Comparison of ENCODE assay signal across 8 mouse cellular contexts in genomic region chr9:67759163-67759955, GRCm38 (mm10). TPM values are rescaled to one million over a fixed set of nuclear protein-coding genes. Genes with fewer than 3 reads are reported as not detected.
A peak's percentile ranks its signal among the peaks of the same experiment; 100 is the strongest.
DNase-seq lines count a peak whose midpoint lies in the region; ATAC-seq lines count a peak whose summit lies in the region.

C2cd4b (plus strand) TSS chr9:67759437.

- DNase-seq in gastrocnemius, adult 18-20 months (ENCODE audit: low spot score) = peak; percentile 30
- DNase-seq in gastrocnemius, postnatal 36 days = no peak
- peak; percentile 33 to 36 for DNase-seq in cerebellum, postnatal 25 days
- DNase-seq in gastrocnemius, postnatal 14 days = peak; percentile 14
- DNase-seq in left cerebral cortex, postnatal 36 days (ENCODE audit: low spot score in 2 of 2) = peak; percentile 58 to 60
- peak; percentile 13 for DNase-seq in yolk sac, embryonic 10.5 days (ENCODE audit: low spot score)

- no peak within 1 kb of the TSS for H3K27ac ChIP-seq in intestine, embryonic 15.5 days
- H3K27ac ChIP-seq in midbrain, embryonic 12.5 days (replicated peaks) = peak within 1 kb of the TSS; percentile 78

- no peaks in the 10 kb centered on the region for H3K36me3 ChIP-seq in intestine, embryonic 15.5 days
- no peaks in the 10 kb centered on the region for H3K36me3 ChIP-seq in midbrain, embryonic 12.5 days

- H3K4me1 ChIP-seq in intestine, embryonic 15.5 days (replicated peaks) = 0 out of 2 replicates have a peak, but pooled peaks cover 7% of the 10 kb centered on the region
- H3K4me1 ChIP-seq in midbrain, embryonic 12.5 days = peaks cover 6% of the 10 kb centered on the region

- peaks cover 19% of the 10 kb centered on the region for H3K27me3 ChIP-seq in intestine, embryonic 15.5 days (replicated peaks)
- peaks cover 41% of the 10 kb centered on the region for H3K27me3 ChIP-seq in midbrain, embryonic 12.5 days

- H3K9me3 ChIP-seq in intestine, embryonic 15.5 days = no peaks in the 10 kb centered on the region
- H3K9me3 ChIP-seq in midbrain, embryonic 12.5 days = 0 out of 2 replicates have a peak, but pooled peaks cover 6% of the 10 kb centered on the region

- peak within 1 kb of the TSS; percentile 68 for H3K4me3 ChIP-seq in intestine, embryonic 15.5 days (replicated peaks)
- peak within 1 kb of the TSS; percentile 66 for H3K4me3 ChIP-seq in midbrain, embryonic 12.5 days

- ATAC-seq in intestine, embryonic 15.5 days = peak; percentile 81
- peak; percentile 8; the same call in 1 of the 2 replicates for ATAC-seq in midbrain, embryonic 12.5 days (ENCODE audit: low FRiP score, low read depth)

- H3K4me2 ChIP-seq in intestine, embryonic 15.5 days (replicated peaks) = peak within 1 kb of the TSS; percentile 94
- peak within 1 kb of the TSS; percentile 88 for H3K4me2 ChIP-seq in midbrain, embryonic 12.5 days (replicated peaks)

- H3K9ac ChIP-seq in intestine, embryonic 15.5 days = peak within 1 kb of the TSS; percentile 50; the same call in 1 of the 2 replicates
- peak within 1 kb of the TSS; percentile 67 for H3K9ac ChIP-seq in midbrain, embryonic 12.5 days (replicated peaks)

- intact Hi-C loops in gastrocnemius, postnatal 36 days (cut with DNase I) = loop anchor here (2.0 kb wide), 3 partner anchors 43 to 213 kb away; no protein-coding TSS in a partner anchor
- intact Hi-C loops in gastrocnemius, postnatal 14 days (cut with DNase I; ENCODE audit: low total_unique reads) = loop anchor here (5.0 kb wide), 2 partner anchors 43 to 213 kb away; no protein-coding TSS in a partner anchor
- intact Hi-C loops in left cerebral cortex, postnatal 36 days (cut with DNase I) = loop anchor here (5.0 kb wide), 1 partner anchor 43 kb away; no protein-coding TSS in a partner anchor

- WGBS in intestine, embryonic 15.5 days = 1% methylated on average over 49 of the region's 49 CpGs
- WGBS in midbrain, embryonic 12.5 days = 2% methylated on average over 49 of the region's 49 CpGs

RNA-seq across cellular contexts. Expression of gene C2cd4b, which starts in this region (rescaled TPM):
- total RNA-seq in gastrocnemius, adult 18-20 months (2021) = not detected
- total RNA-seq in gastrocnemius, postnatal 36 days (2021) = not detected
- total RNA-seq in gastrocnemius, postnatal 14 days (2021) = under 1 TPM in 1 of 2 experiments, not detected in 1; 0.27 TPM
- 1.1 and 1.3 TPM in 2 replicates for polyA plus RNA-seq in intestine, embryonic 15.5 days (2015; fragmentation: Nextera tagmentation; extraction: Ambion mirVana)
- total RNA-seq in left cerebral cortex, postnatal 36 days (2021) = 1 to 10 TPM; 2.3 to 4.0 TPM
- 0.31 and 0.32 TPM in 2 replicates for polyA plus RNA-seq in midbrain, embryonic 12.5 days (2016; fragmentation: Nextera tagmentation; extraction: Ambion mirVana)

Comparison
In these comparisons a context has a peak if more than half of its experiments do, and no peak if none do; other contexts are left out.
1. Peak in DNase-seq in gastrocnemius, adult 18-20 months; RNA of the gene not detected or under 1 TPM.
2. Peak in DNase-seq in gastrocnemius, postnatal 14 days; RNA of the gene not detected or under 1 TPM.
3. Peak in ATAC-seq, H3K4me3 ChIP-seq, H3K27ac ChIP-seq, H3K9ac ChIP-seq and H3K4me2 ChIP-seq in midbrain, embryonic 12.5 days; RNA of the gene not detected or under 1 TPM.
4. DNase-seq: peak in cerebellum, postnatal 25 days (2 of 2), left cerebral cortex, postnatal 36 days (2 of 2) and yolk sac, embryonic 10.5 days (single experiment); none in gastrocnemius, postnatal 36 days (0 of 2).